Mouse (Mus musculus): ENCODE results near the gene Smad1.

Smad1 gene

DNA sequence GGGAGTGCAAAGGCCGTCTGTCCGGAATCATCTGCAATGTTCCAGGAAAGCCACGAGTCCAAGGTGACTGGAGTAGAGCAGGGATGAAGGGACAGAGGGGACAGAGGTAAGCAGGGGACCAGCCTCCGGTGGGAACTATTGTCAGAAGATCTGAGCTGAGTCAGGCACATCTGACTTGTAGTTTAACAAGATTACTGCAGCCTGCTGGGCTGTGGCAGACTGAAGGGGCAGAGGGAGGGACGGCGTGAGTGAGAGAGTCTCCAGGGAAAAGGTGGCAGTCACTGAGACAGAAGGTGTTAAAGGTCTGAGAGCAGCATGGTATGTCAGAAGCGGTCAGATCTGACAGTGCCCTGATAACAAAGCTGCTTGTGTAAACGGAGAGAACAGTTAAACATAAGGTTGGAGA lies 16.5 kb downstream of the Smad1 start:
- no peak for DNase-seq

DNA sequence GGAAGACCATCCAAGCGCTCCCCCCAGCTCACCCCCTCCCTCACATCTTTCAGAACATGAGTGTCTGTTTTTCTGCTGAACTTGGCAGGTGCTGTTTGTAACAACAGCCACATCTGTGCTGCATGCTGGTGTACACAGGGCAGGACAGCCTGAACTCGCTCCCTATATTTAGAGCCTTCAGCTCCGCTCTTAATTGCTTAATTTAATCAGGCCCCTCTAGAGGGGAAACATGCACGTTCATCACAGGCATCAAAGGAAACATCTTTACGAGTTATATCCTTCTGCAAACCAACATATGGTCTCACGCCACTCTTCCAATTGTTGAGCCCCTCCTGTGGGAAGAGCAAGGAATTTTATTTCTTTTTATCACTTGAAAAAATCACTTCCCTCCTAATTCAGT lies 17.5 kb downstream of the Smad1 start:
- no peak for DNase-seq

DNA sequence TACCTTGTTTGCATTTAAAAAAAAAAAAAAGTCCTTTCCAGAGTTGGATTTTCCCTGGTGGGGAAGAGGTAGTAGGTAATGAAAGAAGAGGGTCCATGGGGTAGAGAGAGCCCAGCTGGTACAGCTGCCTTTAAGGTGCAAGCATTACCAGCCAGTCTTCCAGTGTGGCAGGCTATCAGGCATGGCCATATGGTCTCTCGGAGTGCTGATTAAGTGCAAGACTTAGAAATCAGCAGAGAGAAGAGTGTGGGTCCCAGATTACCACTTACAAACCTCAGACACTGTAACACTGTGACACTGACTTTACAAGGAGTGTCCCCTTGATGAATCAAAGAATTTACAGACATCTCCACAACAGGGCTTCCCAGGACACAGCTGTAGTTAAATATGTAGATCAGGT lies 18.9 kb downstream of the Smad1 start:
- no peak for DNase-seq

DNA sequence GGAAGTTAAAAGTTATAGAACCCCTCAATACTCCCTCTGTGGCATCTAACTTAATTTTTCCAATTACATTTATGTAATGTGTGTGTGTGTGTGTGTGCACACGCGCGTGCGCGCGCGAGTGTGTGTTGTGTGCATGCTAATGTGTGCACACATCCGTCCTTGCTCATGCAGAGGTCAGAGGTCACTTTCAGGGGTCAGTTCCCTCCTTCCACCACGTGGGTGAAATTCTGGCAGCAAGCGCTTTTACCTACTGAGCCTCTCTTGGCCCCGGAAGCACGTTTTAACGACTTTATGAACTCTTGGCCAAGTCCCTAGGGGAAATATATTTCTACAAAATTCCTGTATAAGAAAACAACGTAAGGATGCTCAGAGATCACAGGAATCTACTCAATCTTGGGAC lies 19.3 kb downstream of the Smad1 start:
- DNase-seq = no peak

DNA sequence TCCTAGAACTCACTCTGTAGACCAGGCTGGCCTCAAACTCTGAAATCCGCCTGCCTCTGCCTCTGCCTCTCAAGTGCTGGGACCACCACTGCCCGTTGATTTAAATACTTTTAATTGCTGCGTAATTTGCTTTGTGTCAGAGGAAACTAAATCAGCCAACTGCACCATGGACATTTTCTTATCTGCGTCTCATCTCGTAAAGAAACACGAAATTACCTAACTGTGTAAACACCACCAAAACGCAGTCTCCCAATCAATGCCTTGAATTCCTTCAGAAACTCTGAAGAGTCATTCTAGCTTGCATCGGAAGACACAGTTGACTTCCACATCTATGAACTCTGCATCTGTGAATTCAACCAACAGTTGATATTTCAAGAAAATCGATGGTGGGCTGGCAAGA lies 22.7 kb downstream of the Smad1 start:
- no peak for DNase-seq

DNA sequence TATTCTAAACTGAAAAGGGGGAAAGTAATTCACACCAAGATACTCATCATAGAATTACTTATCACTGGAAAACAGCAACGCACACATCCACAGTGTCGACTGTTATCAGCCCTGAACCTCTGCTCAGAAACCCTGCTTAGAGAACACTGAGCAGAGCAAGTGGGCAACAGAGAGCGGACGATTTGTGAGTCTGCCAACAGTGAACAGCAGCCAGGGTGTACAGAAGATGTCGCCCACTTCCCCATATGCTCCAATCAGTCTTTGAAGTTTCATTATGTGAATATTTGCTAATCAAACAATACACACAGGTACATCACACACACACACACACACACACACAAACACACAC lies 23.6 kb downstream of the Smad1 start:
- DNase-seq = no peak

DNA sequence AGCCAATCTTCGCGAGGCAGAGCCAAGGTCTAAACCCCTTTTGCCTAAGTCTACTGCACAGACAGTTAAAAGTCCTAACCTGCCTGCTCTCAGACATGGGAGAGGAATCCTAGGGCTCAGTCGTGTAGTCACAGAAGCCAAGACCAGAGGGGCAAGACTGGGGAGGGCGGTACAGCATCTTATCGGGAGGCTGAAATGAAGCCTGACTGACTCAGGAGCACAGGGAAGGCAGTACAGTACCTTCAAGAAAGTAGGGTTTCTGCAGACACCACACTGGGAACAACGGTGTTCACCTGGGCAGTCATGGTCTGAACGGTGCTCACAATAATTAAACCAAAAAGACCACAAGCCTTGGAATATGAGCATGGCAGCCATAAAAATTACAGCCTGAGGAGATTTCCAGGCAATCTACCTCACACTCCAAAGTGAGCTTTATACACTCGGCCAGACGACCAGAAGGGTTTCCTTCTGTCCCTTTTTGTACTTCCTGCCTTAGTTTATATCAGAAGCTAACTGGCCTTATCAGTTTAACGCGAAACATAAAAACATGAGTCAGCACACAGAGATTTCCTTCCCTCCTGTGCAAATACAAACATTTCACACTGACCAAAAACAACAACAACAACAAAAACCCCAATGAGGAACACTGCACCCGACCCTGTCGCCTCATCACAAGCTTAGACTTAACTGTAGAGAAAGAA lies 24.1 kb downstream of the Smad1 start:
- no peak for DNase-seq

DNA sequence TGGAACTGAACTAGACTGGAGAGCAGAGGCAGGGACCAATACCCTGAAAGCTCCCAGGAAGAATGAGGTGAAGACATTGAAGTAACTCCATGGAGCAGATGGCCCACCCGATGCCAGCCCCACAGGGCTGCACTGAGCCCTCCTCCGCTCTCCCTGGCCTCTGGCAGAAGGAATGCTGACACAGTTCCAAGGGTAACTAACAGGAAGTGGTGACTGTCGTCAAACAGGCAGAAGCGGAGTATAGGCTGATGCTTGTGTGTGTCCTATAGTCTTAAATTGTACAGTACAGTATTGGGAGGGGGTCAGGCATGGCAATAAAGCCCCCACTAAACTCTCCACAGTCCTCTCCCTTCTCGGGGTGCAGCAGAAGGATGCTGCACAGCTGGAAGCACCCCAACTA lies 24.9 kb downstream of the Smad1 start:
- DNase-seq = no peak

DNA sequence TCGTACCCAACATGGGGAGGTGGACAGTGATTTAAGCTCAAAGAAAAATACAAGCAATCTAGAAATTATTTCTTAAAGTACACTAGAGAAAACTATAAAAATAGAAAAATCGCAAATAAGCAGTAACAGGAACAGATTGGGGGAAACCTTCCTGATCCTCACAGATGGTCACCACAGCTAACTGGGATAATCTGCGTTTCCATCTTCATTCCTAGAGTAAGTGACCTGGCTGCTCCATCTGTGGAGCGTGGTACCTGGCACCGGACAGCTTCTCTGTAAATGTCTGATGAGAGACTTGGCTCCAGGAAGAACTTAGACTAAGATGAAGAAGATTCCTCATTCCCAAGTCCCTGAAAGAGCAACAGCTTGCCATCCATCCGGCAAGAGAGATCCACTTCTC lies 25.8 kb downstream of the Smad1 start:
- DNase-seq = no peak

DNA sequence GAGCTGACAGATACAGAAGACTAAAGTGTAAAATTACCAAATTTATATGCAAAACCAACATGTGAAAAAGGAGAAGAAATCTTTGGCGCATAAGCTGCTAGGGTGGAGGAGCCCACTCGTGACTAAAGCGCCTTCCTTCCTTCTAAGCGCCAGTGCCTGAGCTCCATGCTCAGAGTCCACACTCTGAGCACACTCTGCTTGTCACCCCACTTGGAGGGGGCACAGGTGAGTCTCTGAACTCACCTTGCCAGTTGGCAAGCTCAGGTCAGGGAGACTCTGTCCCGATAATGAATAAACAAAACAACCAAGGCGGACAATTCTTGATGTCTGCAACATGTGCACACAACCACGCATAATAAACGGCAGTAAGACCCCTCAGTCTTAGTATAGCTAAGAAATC lies 26.4 kb downstream of the Smad1 start:
- DNase-seq = no peak

DNA sequence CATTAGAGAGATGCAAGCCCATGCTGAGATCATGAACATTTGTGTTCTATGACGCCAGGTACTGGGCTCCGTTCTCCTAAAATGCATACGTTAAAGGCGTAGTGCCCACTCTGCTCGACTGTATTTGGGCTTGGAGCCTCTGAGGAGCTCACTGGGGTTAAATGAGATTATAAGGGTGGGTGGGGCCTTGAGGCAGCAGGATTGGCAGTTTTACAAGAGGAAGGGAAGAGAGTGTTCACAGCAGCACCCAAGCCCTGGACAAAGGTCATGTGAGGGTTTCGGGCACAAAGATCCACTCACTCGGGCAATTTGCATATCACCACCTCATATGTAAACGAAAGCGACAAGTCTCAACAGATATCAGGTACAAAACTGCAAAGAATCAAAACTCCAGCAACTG lies 26.8 kb downstream of the Smad1 start:
- DNase-seq = no peak

DNA sequence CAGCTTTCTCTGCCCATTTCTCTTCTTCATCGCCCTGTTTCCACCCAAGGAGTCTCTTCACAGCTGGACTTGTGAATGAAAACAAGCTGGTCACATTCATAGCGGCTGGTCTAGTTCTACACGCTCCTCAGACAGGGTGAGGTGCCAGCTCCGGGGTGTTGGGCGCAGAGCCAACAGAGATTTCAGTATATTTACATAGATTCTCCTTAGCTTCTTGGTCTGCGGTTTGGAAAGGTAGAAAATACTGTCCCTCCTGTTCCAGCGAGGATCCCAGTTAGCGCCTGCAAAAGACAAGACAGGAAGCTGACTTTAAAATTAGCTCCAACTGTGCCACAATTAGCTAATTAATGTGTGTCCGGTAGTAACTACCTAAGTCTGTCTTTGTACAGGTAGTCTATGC lies 27.2 kb downstream of the Smad1 start:
- no peak for DNase-seq

DNA sequence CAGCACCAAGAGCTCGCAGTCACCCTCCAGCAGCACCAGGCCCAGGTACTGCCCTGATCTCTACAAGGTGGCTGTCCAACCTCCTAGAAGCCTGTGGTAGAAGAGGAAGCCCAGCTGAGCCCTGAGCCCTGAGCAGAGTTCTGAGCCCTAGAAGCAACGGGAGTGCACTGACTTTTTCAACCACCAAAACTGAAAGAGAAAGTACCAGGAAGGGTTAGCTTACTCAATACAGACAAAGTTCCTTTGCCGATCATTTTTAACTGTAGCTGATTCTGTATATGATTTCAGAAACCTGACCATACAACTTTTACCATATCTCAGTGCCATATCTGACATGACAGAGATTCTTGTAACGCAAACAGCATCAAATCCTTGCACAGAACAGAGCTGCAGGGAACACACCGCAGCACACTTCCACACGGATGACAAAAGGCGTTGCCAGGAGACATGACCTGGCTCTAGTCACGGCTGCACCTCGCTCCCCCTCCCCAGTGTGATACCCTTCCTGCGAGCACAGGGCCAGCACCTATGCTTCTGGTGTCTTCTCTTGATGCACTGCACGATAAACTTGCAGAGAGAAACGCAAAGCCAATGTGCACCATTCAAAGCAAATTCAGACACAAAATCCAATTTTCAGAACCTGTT lies 28.6 kb downstream of the Smad1 start:
- DNase-seq = no peak

DNA sequence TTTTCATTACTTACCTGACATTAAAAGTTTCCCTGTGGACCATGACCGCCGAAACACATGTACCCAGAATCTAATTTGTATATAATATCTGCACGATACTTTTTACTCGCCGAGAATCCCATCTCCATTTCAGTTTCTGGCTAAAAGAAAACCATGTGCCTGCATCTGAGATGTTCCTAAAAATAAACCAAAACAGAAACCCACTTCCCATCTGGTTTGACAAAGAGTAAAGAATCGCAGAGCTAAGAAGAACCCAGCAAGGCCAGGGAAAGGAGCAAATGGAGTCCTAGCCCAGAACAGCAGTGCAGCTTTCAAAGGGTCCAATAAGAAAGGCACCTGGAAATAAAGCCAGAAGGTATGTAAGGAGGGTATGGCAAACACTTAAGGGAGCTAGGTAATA lies 30.2 kb downstream of the Smad1 start:
- no peak for DNase-seq

DNA sequence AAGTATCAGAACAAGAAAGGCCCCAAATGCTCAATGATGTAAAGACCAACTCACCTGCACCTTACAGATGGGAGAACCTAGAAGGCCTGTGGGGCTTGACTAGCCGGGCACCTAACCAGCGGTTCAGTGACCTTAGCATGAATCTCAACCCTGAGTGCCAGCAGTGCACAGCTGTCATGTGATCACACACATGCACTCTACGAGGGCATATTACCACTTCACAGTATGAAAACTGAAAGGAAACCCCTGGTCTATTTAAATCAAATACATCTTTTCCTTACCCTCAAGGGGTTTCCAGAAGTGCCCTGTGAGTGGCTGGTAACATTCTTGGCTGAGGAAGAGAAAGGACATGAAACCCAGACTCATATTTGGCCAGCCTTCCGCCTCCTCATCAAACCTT lies 31.4 kb downstream of the Smad1 start:
- no peak for DNase-seq

DNA sequence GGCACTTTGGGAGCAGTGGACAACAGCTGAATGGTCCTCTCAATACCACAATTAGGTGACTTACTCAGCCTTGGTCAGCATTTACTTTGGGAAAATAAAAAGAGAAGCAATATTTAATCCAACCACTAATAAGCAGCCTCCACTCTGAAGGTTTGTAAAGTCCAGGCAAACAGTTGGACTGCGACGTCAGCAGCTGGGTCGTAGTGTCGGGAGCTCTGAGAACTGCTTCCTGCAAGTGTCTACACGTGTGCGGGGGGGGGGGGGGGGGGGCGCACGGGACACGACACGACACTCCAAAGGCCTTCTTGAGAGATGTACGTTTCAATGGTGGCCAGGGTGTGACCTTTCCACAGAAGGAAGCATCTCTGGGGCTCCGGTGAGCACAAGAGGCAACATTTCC lies 32.0 kb downstream of the Smad1 start:
- no peak for DNase-seq

DNA sequence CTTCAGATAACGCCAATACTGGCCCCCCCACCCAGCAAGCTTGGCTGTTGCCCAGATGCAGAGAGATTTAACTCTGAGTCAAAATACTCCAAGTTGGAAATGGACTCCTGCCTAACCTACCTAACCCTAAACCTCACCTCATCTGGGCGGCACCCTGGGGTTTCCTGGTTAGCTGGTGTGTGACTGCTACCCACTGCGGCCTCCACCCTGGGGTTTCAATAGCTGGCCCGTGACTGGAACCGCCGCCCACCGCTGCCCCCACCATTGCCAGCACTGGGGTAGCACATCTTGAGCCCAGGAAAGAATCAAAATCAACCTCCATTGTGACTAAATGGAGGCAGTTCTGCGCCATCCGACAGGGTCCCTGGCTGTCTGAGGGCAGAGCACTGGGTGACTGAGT lies 33.1 kb downstream of the Smad1 start:
- DNase-seq = no peak

DNA sequence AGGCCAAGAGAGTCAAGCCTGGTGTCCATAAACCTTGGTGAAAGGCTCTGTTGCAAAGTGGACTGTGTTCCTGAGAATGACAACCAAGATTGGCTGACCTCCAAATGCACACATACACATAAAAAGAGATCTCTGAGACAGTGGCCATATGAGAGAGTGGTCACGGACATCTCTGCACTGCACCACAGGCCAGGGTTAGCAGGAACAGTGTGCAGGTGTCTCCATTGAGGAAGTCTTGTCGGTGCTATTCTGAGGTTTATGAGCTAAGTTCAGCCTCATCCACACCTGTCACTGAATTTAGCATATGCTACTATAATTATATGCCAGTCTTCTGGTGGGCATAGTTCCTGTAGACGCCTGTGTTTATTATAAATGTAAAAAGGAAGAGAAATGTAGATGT lies 33.6 kb downstream of the Smad1 start:
- no peak for DNase-seq

DNA sequence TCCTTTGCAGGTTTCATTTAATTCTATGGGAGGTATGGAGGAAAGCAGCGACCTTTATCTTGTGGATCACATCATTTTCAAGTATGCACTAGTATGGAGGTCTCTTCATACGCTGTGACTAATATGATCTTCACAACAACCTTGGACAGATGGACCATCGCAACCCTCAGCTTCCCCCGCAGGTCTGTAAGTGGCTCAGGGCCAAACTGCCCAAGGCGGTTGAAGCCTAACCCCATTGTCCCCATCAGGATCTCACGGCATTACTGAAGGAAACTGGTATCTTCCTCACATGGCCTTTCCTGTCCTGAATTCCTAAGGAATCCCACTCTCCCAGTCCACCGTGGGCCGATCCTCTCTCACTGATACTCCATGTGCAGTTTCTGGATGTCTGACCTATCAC lies 34.5 kb downstream of the Smad1 start:
- no peak for DNase-seq

DNA sequence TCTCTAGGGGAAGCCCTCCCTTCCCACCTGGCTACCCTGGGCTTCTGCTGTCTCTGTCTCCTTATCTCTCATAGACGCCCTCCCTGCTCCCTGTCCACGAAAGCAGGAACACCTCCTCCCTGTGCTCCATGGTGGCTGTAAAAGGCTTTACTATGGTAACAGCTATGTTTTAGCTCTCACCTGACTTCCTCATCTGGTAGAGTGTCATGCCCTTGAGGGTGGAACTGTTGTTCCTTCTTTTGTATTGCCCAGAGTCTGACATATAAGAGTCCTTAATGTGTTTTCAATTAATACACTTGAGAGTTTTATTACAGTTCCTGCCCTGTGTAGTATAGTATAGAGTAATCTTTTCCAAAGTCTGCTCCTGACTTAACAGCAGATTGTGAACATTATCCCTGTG lies 36.9 kb downstream of the Smad1 start:
- DNase-seq = no peak

DNA sequence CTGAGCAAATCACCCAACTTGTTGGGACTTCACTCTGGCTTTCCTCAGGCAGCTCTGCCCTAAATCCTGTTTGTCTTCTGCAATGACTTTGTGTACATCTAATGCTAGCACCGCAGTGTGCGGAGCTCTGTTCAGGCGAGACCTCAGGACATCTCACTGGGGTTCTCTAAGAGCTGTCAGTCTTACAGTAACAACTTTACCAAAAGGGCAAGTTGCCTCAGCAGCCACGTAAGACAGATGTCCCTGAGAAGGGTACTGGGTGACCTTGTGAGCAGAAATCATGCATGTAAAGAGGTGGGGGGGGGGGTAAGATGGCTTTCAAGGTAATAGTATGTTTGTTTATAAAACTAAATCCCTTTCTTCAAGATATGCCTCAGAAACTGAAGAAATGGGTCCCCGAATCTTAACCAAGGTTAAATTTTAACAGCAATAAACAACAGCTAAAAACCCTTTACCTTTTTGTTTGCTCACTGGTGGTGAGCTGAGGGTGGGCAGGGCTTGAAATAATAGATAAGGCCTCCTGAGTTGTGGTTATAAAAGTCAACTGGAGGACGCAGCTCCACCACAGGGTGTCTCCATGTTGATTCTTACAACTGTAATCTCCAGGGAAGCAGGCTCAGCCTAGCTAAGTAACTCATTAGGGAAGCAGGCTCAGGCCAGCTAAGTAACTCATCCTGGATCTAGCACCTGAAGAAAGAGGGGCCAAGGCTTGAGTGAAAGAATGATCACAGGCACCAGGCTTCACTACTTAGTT lies 38.4 kb downstream of the Smad1 start:
- DNase-seq = no peak

DNA sequence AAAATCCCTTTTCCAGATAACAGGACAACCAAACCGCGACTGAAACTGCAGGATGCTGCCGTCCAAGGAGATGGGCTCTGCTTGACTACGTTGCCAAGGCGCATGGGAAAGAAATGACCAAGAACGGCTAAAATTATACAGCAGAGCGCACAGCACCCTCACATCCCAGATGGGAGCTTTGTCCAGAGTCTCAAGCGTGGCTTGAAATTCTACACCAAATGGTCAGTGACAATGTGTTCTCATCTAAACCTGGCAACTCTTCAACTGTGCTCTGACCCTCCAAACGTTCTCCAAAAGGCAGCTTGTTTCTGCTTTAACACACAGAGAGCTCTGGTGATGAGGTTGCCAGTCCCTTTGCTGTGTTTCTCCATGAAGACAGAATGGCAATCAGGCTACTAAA lies 39.0 kb downstream of the Smad1 start:
- no peak for DNase-seq

DNA sequence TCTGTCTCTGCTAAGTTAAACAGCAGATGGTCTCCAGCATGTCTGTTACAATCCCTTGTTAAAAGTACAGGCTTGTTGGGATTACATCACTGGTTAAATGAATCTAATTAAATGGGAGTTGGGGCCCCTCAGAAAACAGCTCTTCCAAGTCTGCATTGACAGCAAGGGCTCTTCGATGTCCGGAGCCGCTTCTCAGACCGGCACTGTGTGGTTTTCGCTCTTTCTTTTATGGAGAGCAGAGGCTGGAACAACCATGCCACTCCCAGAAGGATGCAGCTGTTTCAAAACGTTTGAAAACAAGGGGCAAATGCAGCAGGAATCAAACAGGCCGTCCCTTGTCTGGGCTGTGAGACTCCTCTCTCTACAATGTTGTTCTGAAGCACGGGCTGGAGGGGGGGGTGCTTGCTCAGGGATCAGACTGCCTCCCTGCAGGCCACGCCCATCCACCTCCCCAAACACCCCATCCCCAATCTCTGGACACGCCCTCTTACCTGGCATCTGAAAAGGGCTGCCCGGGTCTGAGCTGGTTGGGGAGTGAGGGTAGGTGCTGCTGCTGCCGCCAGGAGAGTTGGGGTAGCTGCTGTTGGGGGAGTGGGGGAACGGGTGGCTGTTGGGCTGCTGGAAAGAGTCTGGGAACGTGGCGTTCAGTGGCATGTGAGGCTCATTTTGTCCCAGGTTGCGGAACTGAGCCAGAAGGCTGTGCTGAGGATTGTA lies 43.4 kb downstream of the Smad1 start:
- DNase-seq = no peak

DNA sequence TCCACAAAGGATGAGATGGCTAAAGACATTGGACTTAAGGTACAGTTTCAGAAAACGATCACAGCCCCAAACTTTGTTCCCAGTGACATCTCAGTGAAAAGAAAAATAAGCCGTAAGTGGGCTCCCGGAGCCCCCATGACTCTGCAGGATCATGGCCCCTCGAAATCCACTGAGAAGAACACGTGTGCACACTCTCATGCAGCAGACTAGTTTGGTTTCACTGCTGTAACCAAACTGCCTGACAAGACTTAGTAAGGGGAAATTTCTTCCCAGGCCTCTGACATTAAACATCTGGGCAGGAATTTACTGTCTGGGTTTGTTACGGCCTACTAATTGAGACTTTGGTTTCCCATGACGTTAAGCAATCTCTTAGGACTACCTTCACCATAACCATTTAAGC lies 45.3 kb downstream of the Smad1 start:
- no peak for DNase-seq
